Mouse (Mus musculus): ENCODE measurements around the gene Tnp2.

- TF ChIP-seq CTCF (IDR thresholded peaks at IDR 0.05; ENCODE audit: low read depth) (no peak), EP300 (IDR thresholded peaks at IDR 0.05; ENCODE audit: low read depth) (no peak)
Measured at GRCm38 (mm10) chr16:10762569-10763180, 25.8 kb downstream of the Tnp2 start.
